Mouse (Mus musculus) forebrain, embryonic 15.5 days (tissue): Measurements from ENCODE around the gene Nrf1. TPM values are rescaled to one million over a fixed set of nuclear protein-coding genes. Genes with fewer than 3 reads are reported as not detected.

Experiments
- ATAC-seq: fragments of 200-750 bp; cut with Nextera tagmentation; replicated peaks from 2 replicates; pipeline ENCODE4 v1.8.0; 2017; ENCODE audit warnings: mild to moderate bottlenecking, moderate TSS enrichment, moderate library complexity
- H3K27ac ChIP-seq: fragments of 300-500 bp; sonication (generic); replicated peaks from 2 replicates; pipeline ENCODE4 v1.5.1; 2015; ENCODE audit warnings: mild to moderate bottlenecking, inconsistent platforms
- H3K27me3 ChIP-seq: fragments of 300-500 bp; sonication (generic); 2 replicates; pipeline ENCODE4 v1.6.1; 2015; ENCODE audit warnings: inconsistent platforms
- H3K36me3 ChIP-seq: fragments of 300-500 bp; sonication (generic); 2 replicates; pipeline ENCODE4 v1.6.1; 2015; ENCODE audit warnings: mild to moderate bottlenecking, inconsistent platforms
- H3K4me1 ChIP-seq: fragments of 300-500 bp; sonication (generic); 2 replicates; pipeline ENCODE4 v1.6.1; 2015; ENCODE audit warnings: inconsistent platforms
- H3K4me2 ChIP-seq: fragments of 300-500 bp; sonication (generic); replicated peaks from 2 replicates; pipeline ENCODE4 v1.6.1; 2015; ENCODE audit warnings: mild to moderate bottlenecking, inconsistent platforms
- H3K4me3 ChIP-seq: fragments of 300-500 bp; sonication (generic); 2 replicates; pipeline ENCODE4 v1.5.1; 2015; ENCODE audit warnings: mild to moderate bottlenecking, inconsistent platforms
- H3K9ac ChIP-seq: fragments of 300-500 bp; sonication (generic); replicated peaks from 2 replicates; pipeline ENCODE4 v1.6.1; 2015; ENCODE audit warnings: mild to moderate bottlenecking, inconsistent platforms
- H3K9me3 ChIP-seq: fragments of 300-500 bp; sonication (generic); 2 replicates; pipeline ENCODE4 v1.6.1; 2016; ENCODE audit warnings: inconsistent platforms
- WGBS: fragments of 180-500 bp; shearing (Covaris S2); methylation state at CpG from one replicate; pipeline ENCODE4 v1.1.7; 2015; ENCODE audit warnings: mixed read lengths; 5-methylcytosine and 5-hydroxymethylcytosine counted together
- polyA plus RNA-seq: library from polyadenylated mRNA; unstranded; fragments of >200 nt; fragmentation: Nextera tagmentation; extraction: Ambion mirVana; gene quantifications from 2 replicates; pipeline ENCODE4 v1.2.1, GENCODE M21; 2015

Nrf1 gene
- polyA plus RNA-seq, 1 experiment from 2014 or later, result 59.6 TPM

GRCm38 (mm10) chr6:30035112-30035511 lies 12.7 kb upstream of the Nrf1 start:
- WGBS, result 92% methylated on average over 4 of the region's 4 CpGs

GRCm38 (mm10) chr6:30041498-30041897 lies 6.3 kb upstream of the Nrf1 start:
- Histone ChIP-seq H3K4me2 (no peak overlapping the region), H3K36me3 (no peaks in the 10 kb centered on the region), H3K27ac (no peak overlapping the region), H3K4me3 (no peak overlapping the region), H3K27me3 (no peaks in the 10 kb centered on the region), H3K9ac (no peak overlapping the region), H3K4me1 (peaks cover under 1% of the 10 kb centered on the region), H3K9me3 (no peaks in the 10 kb centered on the region)
- WGBS, result 57% methylated on average over 1 of the region's 1 CpGs
- no peak for ATAC-seq

More at GRCm38 (mm10) chr6:30035112-30035511, 12.7 kb upstream of the Nrf1 start:
- Histone ChIP-seq H3K9ac (no peak overlapping the region), H3K36me3 (no peaks in the 10 kb centered on the region), H3K27ac (no peak overlapping the region), H3K27me3 (no peaks in the 10 kb centered on the region), H3K9me3 (no peaks in the 10 kb centered on the region), H3K4me3 (no peak overlapping the region), H3K4me1 (no peaks in the 10 kb centered on the region), H3K4me2 (no peak overlapping the region)
- ATAC-seq, result no peak

- Histone ChIP-seq H3K4me1 (peaks cover 7% of the 10 kb centered on the region), H3K27me3 (no peaks in the 10 kb centered on the region), H3K36me3 (no peaks in the 10 kb centered on the region), H3K9me3 (no peaks in the 10 kb centered on the region), H3K9ac (no peak overlapping the region), H3K4me3 (no peak overlapping the region), H3K27ac (no peak overlapping the region), H3K4me2 (no peak overlapping the region)
- no peak for ATAC-seq
- WGBS, result 60% methylated on average over 3 of the region's 3 CpGs
Measured at GRCm38 (mm10) chr6:30042483-30042882, 5.3 kb upstream of the Nrf1 start.

- WGBS, result under 1% methylated on average over 35 of the region's 45 CpGs
- H3K27me3 ChIP-seq, result no peaks in the 10 kb centered on the region
- peaks cover 42% of the 10 kb centered on the region for H3K4me1 ChIP-seq
- peak overlapping the region; percentile 100 for H3K27ac ChIP-seq
- H3K36me3 ChIP-seq, result no peaks in the 10 kb centered on the region
- no peak for ATAC-seq
- peak overlapping the region; percentile 100 for H3K9ac ChIP-seq
- H3K9me3 ChIP-seq, result no peaks in the 10 kb centered on the region
- H3K4me3 ChIP-seq, result peak overlapping the region; percentile 78
- H3K4me2 ChIP-seq, result peak overlapping the region; percentile 69
Measured at GRCm38 (mm10) chr6:30048163-30048500, 344 bp downstream of the Nrf1 start.

- H3K4me1 ChIP-seq, result peaks cover 44% of the 10 kb centered on the region
- H3K27me3 ChIP-seq, result no peaks in the 10 kb centered on the region
- WGBS, result under 1% methylated on average over 50 of the region's 54 CpGs
- peak overlapping the region; percentile 100 for H3K27ac ChIP-seq
- H3K4me3 ChIP-seq, result peak overlapping the region; percentile 78
- peak overlapping the region; percentile 69 for H3K4me2 ChIP-seq
- ATAC-seq, result peak; percentile 34
- no peaks in the 10 kb centered on the region for H3K9me3 ChIP-seq
- no peaks in the 10 kb centered on the region for H3K36me3 ChIP-seq
- peak overlapping the region; percentile 100 for H3K9ac ChIP-seq
Measured at GRCm38 (mm10) chr6:30048501-30049353, 939 bp downstream of the Nrf1 start.

GRCm38 (mm10) chr6:30053116-30053515 lies 5.3 kb downstream of the Nrf1 start:
- Histone ChIP-seq H3K4me2 (no peak overlapping the region), H3K4me1 (peaks cover 37% of the 10 kb centered on the region), H3K4me3 (no peak overlapping the region), H3K9me3 (no peaks in the 10 kb centered on the region), H3K27ac (peak overlapping the region; percentile 6; the same call in 1 of the 2 replicates), H3K36me3 (no peaks in the 10 kb centered on the region), H3K9ac (no peak overlapping the region), H3K27me3 (no peaks in the 10 kb centered on the region)
- ATAC-seq, result no peak
- WGBS, result 44% methylated on average over 1 of the region's 1 CpGs

- Histone ChIP-seq H3K27ac (no peak overlapping the region), H3K4me1 (no peaks in the 10 kb centered on the region), H3K4me2 (no peak overlapping the region), H3K9ac (no peak overlapping the region), H3K4me3 (no peak overlapping the region), H3K27me3 (no peaks in the 10 kb centered on the region), H3K36me3 (no peaks in the 10 kb centered on the region), H3K9me3 (no peaks in the 10 kb centered on the region)
- 95% methylated on average over 2 of the region's 2 CpGs for WGBS
- ATAC-seq, result no peak
Measured at GRCm38 (mm10) chr6:30062544-30062943, 14.8 kb downstream of the Nrf1 start.

- H3K36me3 ChIP-seq, result no peaks in the 10 kb centered on the region
- no peak for ATAC-seq
- H3K27ac ChIP-seq, result no peak overlapping the region
- H3K4me2 ChIP-seq, result no peak overlapping the region
- H3K4me1 ChIP-seq, result no peaks in the 10 kb centered on the region
- H3K9me3 ChIP-seq, result no peaks in the 10 kb centered on the region
- H3K9ac ChIP-seq, result no peak overlapping the region
- H3K4me3 ChIP-seq, result no peak overlapping the region
- WGBS, result 82% methylated on average over 2 of the region's 2 CpGs
- H3K27me3 ChIP-seq, result no peaks in the 10 kb centered on the region
Measured at GRCm38 (mm10) chr6:30065369-30065768, 17.6 kb downstream of the Nrf1 start.

- WGBS, result 99% methylated on average over 2 of the region's 2 CpGs
- Histone ChIP-seq H3K4me1 (no peaks in the 10 kb centered on the region), H3K4me3 (no peak overlapping the region), H3K9me3 (no peaks in the 10 kb centered on the region), H3K36me3 (no peaks in the 10 kb centered on the region), H3K9ac (no peak overlapping the region), H3K27ac (no peak overlapping the region), H3K4me2 (no peak overlapping the region), H3K27me3 (no peaks in the 10 kb centered on the region)
- ATAC-seq, result no peak
Measured at GRCm38 (mm10) chr6:30066746-30067145, 19.0 kb downstream of the Nrf1 start.

GRCm38 (mm10) chr6:30072476-30072875 lies 24.7 kb downstream of the Nrf1 start:
- Histone ChIP-seq H3K27ac (no peak overlapping the region), H3K27me3 (no peaks in the 10 kb centered on the region), H3K36me3 (no peaks in the 10 kb centered on the region), H3K9me3 (no peaks in the 10 kb centered on the region), H3K4me3 (no peak overlapping the region), H3K4me2 (no peak overlapping the region), H3K9ac (no peak overlapping the region), H3K4me1 (peaks cover 6% of the 10 kb centered on the region)
- ATAC-seq, result no peak
- 80% methylated on average over 3 of the region's 3 CpGs for WGBS

GRCm38 (mm10) chr6:30078938-30079529 lies 31.2 kb downstream of the Nrf1 start:
- 8% methylated on average over 4 of the region's 4 CpGs for WGBS

GRCm38 (mm10) chr6:30081339-30081738 lies 33.6 kb downstream of the Nrf1 start:
- no peak overlapping the region for H3K9ac ChIP-seq
- WGBS, result 75% methylated on average over 3 of the region's 3 CpGs
- no peaks in the 10 kb centered on the region for H3K36me3 ChIP-seq
- no peak overlapping the region for H3K4me2 ChIP-seq
- H3K9me3 ChIP-seq, result no peaks in the 10 kb centered on the region
- no peak overlapping the region for H3K4me3 ChIP-seq
- no peak for ATAC-seq
- no peaks in the 10 kb centered on the region for H3K27me3 ChIP-seq
- H3K27ac ChIP-seq, result no peak overlapping the region
- peaks cover 35% of the 10 kb centered on the region for H3K4me1 ChIP-seq

More at GRCm38 (mm10) chr6:30078938-30079529, 31.2 kb downstream of the Nrf1 start:
- no peak overlapping the region for H3K9ac ChIP-seq
- no peaks in the 10 kb centered on the region for H3K36me3 ChIP-seq
- H3K4me1 ChIP-seq, result peaks cover 31% of the 10 kb centered on the region
- no peaks in the 10 kb centered on the region for H3K9me3 ChIP-seq
- ATAC-seq, result peak; percentile 83
- H3K4me3 ChIP-seq, result no peak overlapping the region
- no peaks in the 10 kb centered on the region for H3K27me3 ChIP-seq
- peak overlapping the region; percentile 72 for H3K27ac ChIP-seq
- H3K4me2 ChIP-seq, result no peak overlapping the region
